Mouse (Mus musculus) adrenal gland, adult 10 weeks (tissue): Measurements from ENCODE around the gene Shc1. TPM values are rescaled to one million over a fixed set of nuclear protein-coding genes. Genes with fewer than 3 reads are reported as not detected.

Experiments used
- polyA plus RNA-seq: library from polyadenylated mRNA; stranded (reverse); fragments of 350-450 nt; fragmentation: Illumina TruSeq; extraction: RNeasy Lipid Tissue Mini Kit (QIAGEN cat#74804); gene quantifications from one replicate; pipeline ENCODE4 v1.2.3, GENCODE M21; 2014; ENCODE audit warnings: low read depth, low replicate concordance

Shc1 gene
- 39.8 TPM for polyA plus RNA-seq

GRCm38 (mm10) chr3:89418170-89418860, at the start of gene Shc1, which contains the start of gene Cks1b:
Gene Shc1 (plus strand): TSS chr3:89418443.
Gene Cks1b (minus strand): TSS chr3:89418383.

DNA sequence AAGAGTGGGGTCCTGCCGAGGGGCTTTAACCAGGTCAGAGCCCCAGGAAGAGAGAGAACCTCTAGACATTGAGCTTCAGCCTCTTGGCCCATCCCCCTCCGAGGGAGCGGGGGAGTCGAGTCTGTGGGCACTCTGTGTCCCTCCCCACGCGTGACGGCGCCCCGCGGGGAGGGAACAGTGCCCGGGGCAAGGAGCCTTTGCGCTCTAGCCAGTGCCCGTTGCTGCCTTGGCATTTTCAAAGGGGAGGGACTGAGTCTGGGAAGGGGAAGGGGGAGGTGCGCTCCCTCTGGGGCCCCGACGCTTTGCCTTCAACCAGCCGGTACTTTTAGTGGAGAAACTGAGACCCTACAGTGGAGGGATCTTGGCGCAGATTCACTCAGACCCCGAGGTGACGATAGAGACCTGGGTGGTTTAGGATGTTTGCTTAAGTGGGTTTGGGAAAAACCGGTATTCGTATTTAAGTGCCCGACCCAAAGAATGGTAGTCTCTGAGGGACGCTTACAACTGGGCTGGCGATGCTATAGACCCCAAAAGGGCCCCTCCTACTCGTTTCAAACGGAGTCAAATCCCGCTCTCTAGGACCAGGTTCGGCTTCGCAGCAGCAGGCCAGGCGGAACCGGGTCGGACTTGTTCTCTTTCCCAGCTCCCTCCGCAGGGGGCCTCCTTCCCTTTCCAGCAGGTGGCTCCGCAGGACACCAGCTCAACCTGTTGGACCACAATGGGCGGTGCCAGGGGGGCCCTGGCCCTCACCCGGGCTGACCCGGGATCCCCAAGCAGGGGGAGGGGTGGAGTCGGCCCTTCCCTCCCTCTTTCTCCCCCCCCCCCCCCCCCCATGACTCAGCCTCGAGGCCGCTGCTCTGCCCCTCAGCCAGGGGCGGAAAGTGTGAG, 24.0 kb upstream of the Shc1 start, which contains the start of gene Zbtb7b:
TSS of gene Zbtb7b (minus strand) at position 771 of the 888 bp plus-strand sequence.

DNA sequence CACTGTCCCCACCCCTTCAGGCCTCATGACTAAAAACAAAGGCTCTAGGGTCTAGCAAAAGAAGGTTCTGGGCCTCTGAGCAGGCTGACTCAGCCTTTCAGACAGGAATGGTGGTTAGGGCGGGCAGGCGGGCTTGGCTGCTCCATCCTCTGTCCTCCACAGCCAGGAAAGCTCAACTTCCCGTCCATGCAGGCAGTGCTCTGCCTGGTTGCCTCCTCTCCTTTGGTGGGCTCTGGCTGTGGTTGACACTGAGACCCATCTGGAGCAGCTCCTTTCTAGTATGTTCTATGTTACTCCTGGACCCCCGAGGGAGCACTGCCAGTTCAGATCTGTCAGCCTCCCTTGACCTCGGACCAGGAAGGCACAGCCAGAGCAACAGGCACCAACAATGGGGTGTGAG, 15.6 kb upstream of the Shc1 start, which contains the start of gene Lenep:
TSS of gene Lenep (minus strand) at position 101 of the 400 bp plus-strand sequence.

DNA sequence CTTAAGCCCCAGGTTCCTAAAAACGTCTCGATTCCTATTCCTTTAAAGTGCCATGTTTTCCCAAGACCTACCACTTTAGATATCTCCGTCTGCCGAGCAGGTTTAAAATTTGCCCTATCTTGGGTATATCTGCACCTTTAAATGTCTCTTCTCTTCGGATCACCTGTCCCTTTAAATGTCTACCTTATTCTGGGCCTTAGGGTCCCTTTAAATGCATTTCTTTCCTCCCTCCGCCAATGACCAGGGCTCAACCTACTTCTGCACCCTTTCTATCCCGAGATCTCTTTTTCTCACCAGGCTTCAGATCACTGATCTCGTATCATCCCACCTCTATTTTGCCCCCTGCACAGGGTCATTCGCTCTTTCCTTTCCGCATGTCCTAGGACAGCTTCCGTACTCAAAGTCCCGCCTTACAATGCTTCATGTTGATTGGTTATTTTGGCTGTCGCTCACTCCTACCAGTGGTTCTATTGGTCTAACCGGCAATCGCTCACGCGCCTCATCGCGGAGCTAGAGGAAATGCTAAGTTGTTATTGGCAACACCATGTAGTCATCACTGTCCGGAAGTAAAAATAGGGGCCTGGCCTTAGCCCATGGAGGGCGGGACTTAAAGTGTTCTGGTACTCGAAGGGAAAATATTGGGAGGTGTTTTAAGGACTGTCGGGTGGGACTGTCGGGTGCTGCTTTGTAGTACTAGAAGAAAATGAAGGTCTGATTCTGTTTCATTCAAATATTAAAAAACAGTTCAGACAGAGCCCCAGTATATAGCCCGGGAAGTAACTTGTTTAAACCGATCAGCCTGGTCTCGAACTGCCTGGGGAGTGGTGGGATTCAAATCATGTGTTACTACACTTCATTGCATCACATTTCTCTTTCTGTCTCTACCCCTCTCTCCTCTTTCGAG, 6.5 kb upstream of the Shc1 start, which contains the start of gene Flad1:
TSS of gene Flad1 (minus strand) at position 381 of the 904 bp plus-strand sequence.

DNA sequence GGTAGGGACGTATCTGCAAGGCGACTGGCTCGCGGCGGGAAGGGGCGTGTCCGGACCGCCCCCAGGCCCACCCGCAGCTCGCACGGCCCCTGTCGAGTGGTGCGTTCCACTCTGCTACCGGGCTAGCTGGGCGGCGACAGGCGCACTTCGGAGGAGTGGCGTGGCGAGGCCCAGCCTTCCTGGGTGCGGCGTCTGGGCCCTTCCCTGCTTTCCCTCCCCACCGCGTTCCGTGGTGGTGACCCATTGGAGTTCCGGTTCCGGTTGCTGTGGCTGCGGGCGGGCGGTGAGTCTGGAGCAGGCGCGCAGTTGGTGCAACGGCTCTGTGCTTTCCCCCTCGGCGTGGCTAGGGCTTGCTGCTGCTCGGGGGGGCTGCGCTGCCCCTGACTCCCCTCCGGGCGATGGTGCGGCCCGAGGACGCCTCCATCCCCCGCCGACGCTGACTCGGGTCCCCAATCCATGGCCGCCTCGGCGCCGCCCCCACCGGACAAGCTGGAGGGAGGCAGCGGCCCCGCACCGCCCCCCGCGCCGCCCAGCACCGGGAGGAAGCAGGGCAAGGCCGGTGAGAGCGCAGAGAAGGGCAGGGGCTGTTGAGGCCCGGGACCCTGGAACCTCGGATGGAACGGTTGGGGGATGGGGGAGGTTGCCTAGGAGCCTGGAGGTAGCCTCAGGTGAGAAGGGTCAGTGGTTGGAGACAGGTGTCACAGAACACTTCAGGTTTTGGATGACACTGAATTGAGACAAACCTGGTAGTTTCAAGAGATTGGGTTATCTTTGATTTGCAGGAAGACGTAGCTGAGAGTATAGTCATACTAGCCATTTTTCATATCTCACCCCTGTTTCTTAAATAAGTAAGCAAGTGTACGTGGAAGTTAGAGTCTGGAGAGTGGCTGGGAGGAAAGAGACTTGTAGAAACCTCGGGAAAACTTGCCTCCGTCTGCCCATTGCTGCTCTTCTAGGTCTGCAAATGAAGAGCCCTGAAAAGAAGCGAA, 12.2 kb downstream of the Shc1 start, which contains the start of gene Pygo2:
TSS of gene Pygo2 (plus strand) at position 44 of the 989 bp plus-strand sequence.

GRCm38 (mm10) chr3:89436176-89437113, 18.2 kb downstream of the Shc1 start, which contains the start of gene Pbxip1:
Gene Pbxip1 (plus strand): TSS chr3:89436706.

GRCm38 (mm10) chr3:89454401-89455177, 36.3 kb downstream of the Shc1 start, which contains the start of gene Pmvk:
Gene Pmvk (plus strand): TSS chr3:89454541.

Other genes starting within 250 kb of the Shc1 start
- 15.5 TPM for gene Scamp3, start 241.0 kb upstream of the Shc1 start, polyA plus RNA-seq
- 0.47 TPM for gene Fam189b, start 235.3 kb upstream of the Shc1 start, polyA plus RNA-seq
- 13.1 TPM for gene Gba, start 215.5 kb upstream of the Shc1 start, polyA plus RNA-seq
- gene Thbs3, start 203.3 kb upstream of the Shc1 start, polyA plus RNA-seq: 0.82 TPM
- gene Mtx1, start 191.4 kb upstream of the Shc1 start, polyA plus RNA-seq: 38.5 TPM
- gene Muc1, start 189.4 kb upstream of the Shc1 start, polyA plus RNA-seq: not detected
- gene Krtcap2, start 172.5 kb upstream of the Shc1 start, polyA plus RNA-seq: 37.0 TPM
- not detected for gene Trim46, start 172.1 kb upstream of the Shc1 start, polyA plus RNA-seq
- gene Dpm3, start 159.1 kb upstream of the Shc1 start, polyA plus RNA-seq: not detected
- gene Slc50a1, start 147.9 kb upstream of the Shc1 start, polyA plus RNA-seq: 16.9 TPM
- gene Efna1, start 137.3 kb upstream of the Shc1 start, polyA plus RNA-seq: 2.7 TPM
- gene Efna3, start 95.5 kb upstream of the Shc1 start, polyA plus RNA-seq: not detected
- gene Efna4, start 80.4 kb upstream of the Shc1 start, polyA plus RNA-seq: not detected
- gene Adam15, start 68.4 kb upstream of the Shc1 start, polyA plus RNA-seq: 12.9 TPM
- not detected for gene Dcst2, start 56.5 kb upstream of the Shc1 start, polyA plus RNA-seq
- gene Dcst1, start 53.2 kb upstream of the Shc1 start, polyA plus RNA-seq: not detected
- 7.4 TPM for gene Zbtb7b, start 23.7 kb upstream of the Shc1 start, polyA plus RNA-seq
- 2.3 TPM for gene Lenep, start 15.7 kb upstream of the Shc1 start, polyA plus RNA-seq
- gene Flad1, start 6.6 kb upstream of the Shc1 start, polyA plus RNA-seq: 1.2 TPM
- 9.6 TPM for gene Cks1b, start 60 bp upstream of the Shc1 start, polyA plus RNA-seq
- gene Pygo2, start 11.8 kb downstream of the Shc1 start, polyA plus RNA-seq: 8.5 TPM
- 13.2 TPM for gene Pbxip1, start 18.3 kb downstream of the Shc1 start, polyA plus RNA-seq
- gene Pmvk, start 36.1 kb downstream of the Shc1 start, polyA plus RNA-seq: 1.1 TPM
- 3.4 TPM for gene Kcnn3, start 101.7 kb downstream of the Shc1 start, polyA plus RNA-seq